Mouse (Mus musculus) C2C12 (cell line): ENCODE results near the gene Sap25. TPM values are rescaled to one million over a fixed set of nuclear protein-coding genes. Genes with fewer than 3 reads are reported as not detected.

Experiments
- H3K27me3 ChIP-seq: one replicate; pipeline ENCODE4 v1.6.1; 2011; ENCODE audit not compliant: control insufficient read depth, insufficient read depth, insufficient read length
- H3K36me3 ChIP-seq: one replicate; pipeline ENCODE4 v1.6.1; 2011; ENCODE audit not compliant: control insufficient read depth, insufficient read depth
- H3K4me3 ChIP-seq: one replicate; pipeline ENCODE4 v1.5.1; 2011; ENCODE audit warnings: mild to moderate bottlenecking, control low read depth; ENCODE audit not compliant: poor library complexity, insufficient read depth, severe bottlenecking
- H3K79me2 ChIP-seq: one replicate; pipeline ENCODE4 v1.6.1; 2011; ENCODE audit not compliant: control insufficient read depth, insufficient read depth
- H3K79me3 ChIP-seq: one replicate; pipeline ENCODE4 v1.6.1; 2011; ENCODE audit warnings: low read depth, control low read depth
- H3ac ChIP-seq: one replicate; pipeline ENCODE3; 2011; ENCODE audit warnings: low read depth; ENCODE audit not compliant: control insufficient read depth, insufficient read length
- CEBPB ChIP-seq: IDR thresholded peaks from one replicate; pipeline ENCODE4 v1.6.1; 2011; ENCODE audit warnings: low read depth, mild to moderate bottlenecking, control low read depth, moderate library complexity
- CTCF ChIP-seq: IDR thresholded peaks from one replicate; pipeline ENCODE4 v1.5.1; 2011; ENCODE audit not compliant: control insufficient read depth, insufficient read depth, insufficient read length
- FOSL1 ChIP-seq: IDR thresholded peaks from one replicate; pipeline ENCODE4 v1.8.0; 2011; ENCODE audit warnings: mild to moderate bottlenecking, low read length; ENCODE audit not compliant: poor library complexity, insufficient read depth, severe bottlenecking
- MAX ChIP-seq: IDR thresholded peaks from one replicate; pipeline ENCODE4 v1.6.1; 2011; ENCODE audit warnings: mild to moderate bottlenecking, control low read depth
- MYOD1 ChIP-seq: IDR thresholded peaks from one replicate; pipeline ENCODE4 v1.6.1; 2011; ENCODE audit warnings: low read depth; ENCODE audit not compliant: control insufficient read depth, insufficient read length
- MYOG ChIP-seq: IDR thresholded peaks from one replicate; pipeline ENCODE4 v1.6.1; 2011; ENCODE audit not compliant: control insufficient read depth, insufficient read length; ENCODE audit errors: extremely low read depth
- USF1 ChIP-seq: IDR thresholded peaks from one replicate; pipeline ENCODE4 v1.6.1; 2011; ENCODE audit warnings: low read depth, mild to moderate bottlenecking, control low read depth, moderate library complexity
- polyA plus RNA-seq: library from polyadenylated mRNA; unstranded; fragments of >200 nt; fragmentation: generic; extraction: Trizol; gene quantifications from one replicate; pipeline ENCODE4 v1.2.1, GENCODE M21; 2012; ENCODE audit warnings: missing spikeins

Gene Sap25
- polyA plus RNA-seq, 1 experiment, result 4.4 TPM

GRCm38 (mm10) chr5:137615347-137615746 is 25.8 kb upstream of the Sap25 start:
- no peak for TF ChIP-seq CTCF
- no peak for TF ChIP-seq MYOG
- no peak for TF ChIP-seq USF1
- no peak for TF ChIP-seq CEBPB
- TF ChIP-seq MAX, result no peak
- no peak for TF ChIP-seq MYOD1
- no peak for TF ChIP-seq FOSL1
- peaks cover 27% of the 10 kb centered on the region for H3K79me2 ChIP-seq
- H3ac ChIP-seq, result no peak overlapping the region
- no peak overlapping the region for H3K4me3 ChIP-seq
- peaks cover 4% of the 10 kb centered on the region for H3K79me3 ChIP-seq
- no peaks in the 10 kb centered on the region for H3K27me3 ChIP-seq
- no peaks in the 10 kb centered on the region for H3K36me3 ChIP-seq

GRCm38 (mm10) chr5:137623937-137624530 is 17.1 kb upstream of the Sap25 start:
- no peak overlapping the region for H3K4me3 ChIP-seq
- TF ChIP-seq CTCF, result no peak
- no peak for TF ChIP-seq MYOG
- no peak for TF ChIP-seq USF1
- TF ChIP-seq MYOD1, result no peak
- TF ChIP-seq FOSL1, result no peak
- TF ChIP-seq MAX, result no peak
- no peak for TF ChIP-seq CEBPB

DNA sequence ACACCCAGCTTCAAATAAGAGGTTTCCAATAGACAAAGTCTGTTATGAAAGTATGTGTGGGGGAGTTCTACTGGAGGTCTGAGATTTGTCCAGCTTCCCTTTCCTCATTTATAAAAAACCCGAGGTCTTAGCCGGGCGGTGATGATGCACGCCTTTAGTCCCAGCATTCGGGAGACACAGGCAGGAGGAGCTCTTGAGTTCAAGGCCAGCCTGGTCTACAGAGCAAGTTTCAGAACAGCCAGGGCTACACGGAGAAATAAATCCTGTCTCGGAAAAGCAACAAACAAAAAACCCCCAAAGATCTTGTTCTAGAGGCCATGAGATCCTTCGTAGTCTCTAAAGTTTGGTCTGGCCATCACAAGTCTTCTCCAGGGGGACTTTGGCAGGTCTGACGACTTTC is 13.1 kb upstream of the Sap25 start:
- Histone ChIP-seq H3K36me3 (peaks cover 7% of the 10 kb centered on the region), H3K79me3 (peaks cover 29% of the 10 kb centered on the region), H3ac (peak overlapping the region; percentile 3), H3K4me3 (peak overlapping the region; percentile 39), H3K27me3 (no peaks in the 10 kb centered on the region), H3K79me2 (peaks cover 40% of the 10 kb centered on the region)
- TF ChIP-seq MYOG (no peak), CEBPB (no peak), USF1 (no peak), MYOD1 (no peak), MAX (no peak), CTCF (no peak), FOSL1 (no peak)

More at GRCm38 (mm10) chr5:137623937-137624530, 17.1 kb upstream of the Sap25 start:
- Histone ChIP-seq H3K27me3 (no peaks in the 10 kb centered on the region), H3K79me3 (no peaks in the 10 kb centered on the region), H3ac (no peak overlapping the region), H3K79me2 (peaks cover under 1% of the 10 kb centered on the region), H3K36me3 (no peaks in the 10 kb centered on the region)

- Histone ChIP-seq H3K79me3 (peaks cover 34% of the 10 kb centered on the region), H3K36me3 (peaks cover 14% of the 10 kb centered on the region), H3K79me2 (peaks cover 47% of the 10 kb centered on the region), H3K4me3 (peak within 1 kb of the TSS; percentile 96), H3K27me3 (no peaks in the 10 kb centered on the region), H3ac (peak within 1 kb of the TSS; percentile 67)
- no peak for TF ChIP-seq MAX
- peak; percentile 10 for TF ChIP-seq MYOD1
- no peak for TF ChIP-seq CTCF
These were observed 12.4 kb upstream of the Sap25 start, which contains the start of the genes Fbxo24, Lrch4 and Gm20605 for GRCm38 (mm10) chr5:137628498-137629305. Fbxo24 (minus strand) TSS chr5:137629002. Lrch4 (plus strand) TSS chr5:137629121. Gm20605 (plus strand) TSS chr5:137629175.

DNA sequence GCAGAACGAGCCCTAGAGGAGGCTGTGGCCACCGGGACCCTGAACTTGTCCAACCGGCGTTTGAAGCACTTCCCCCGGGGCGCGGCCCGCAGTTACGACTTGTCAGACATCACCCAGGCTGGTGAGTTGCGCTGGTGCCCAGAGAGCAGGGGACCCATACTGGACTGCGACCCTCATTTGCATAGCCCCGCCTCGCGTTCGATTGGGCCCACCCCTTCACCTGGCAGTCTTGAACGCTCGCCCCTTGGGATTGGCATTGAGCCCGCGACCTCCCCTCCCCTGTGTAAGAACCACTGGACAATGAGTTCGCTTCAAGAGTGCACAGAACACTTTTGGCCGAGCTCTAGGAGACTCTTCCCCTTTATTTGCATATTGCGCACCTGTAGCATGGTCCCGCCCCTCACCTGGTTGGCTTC is 11.8 kb upstream of the Sap25 start:
- Histone ChIP-seq H3K27me3 (no peaks in the 10 kb centered on the region), H3ac (peak overlapping the region; percentile 67), H3K4me3 (peak overlapping the region; percentile 96), H3K36me3 (peaks cover 20% of the 10 kb centered on the region), H3K79me2 (peaks cover 51% of the 10 kb centered on the region), H3K79me3 (peaks cover 37% of the 10 kb centered on the region)
- TF ChIP-seq CTCF (no peak), MYOG (no peak), FOSL1 (no peak), MYOD1 (no peak), CEBPB (no peak), USF1 (no peak), MAX (no peak)
